Mouse (Mus musculus) layer of hippocampus, postnatal 36 days (tissue): ENCODE measurements around the gene Vmn1r49. TPM values are rescaled to one million over a fixed set of nuclear protein-coding genes. Genes with fewer than 3 reads are reported as not detected.
"Not testable (repeated sequence)": the region's sequence is repeated elsewhere in the genome, so short reads cannot be mapped to it uniquely, and the experiment has no call there.

Experiments
- DNase-seq, 2 experiments: peaks; one replicate each; pipeline ENCODE4 v3.0.0; 2022
- total RNA-seq, 2 experiments: library from RNA; stranded (reverse); gene quantifications; 2 replicates each; pipeline ENCODE4 v1.2.3; 2021

Gene Vmn1r49
- total RNA-seq = not detected

DNA sequence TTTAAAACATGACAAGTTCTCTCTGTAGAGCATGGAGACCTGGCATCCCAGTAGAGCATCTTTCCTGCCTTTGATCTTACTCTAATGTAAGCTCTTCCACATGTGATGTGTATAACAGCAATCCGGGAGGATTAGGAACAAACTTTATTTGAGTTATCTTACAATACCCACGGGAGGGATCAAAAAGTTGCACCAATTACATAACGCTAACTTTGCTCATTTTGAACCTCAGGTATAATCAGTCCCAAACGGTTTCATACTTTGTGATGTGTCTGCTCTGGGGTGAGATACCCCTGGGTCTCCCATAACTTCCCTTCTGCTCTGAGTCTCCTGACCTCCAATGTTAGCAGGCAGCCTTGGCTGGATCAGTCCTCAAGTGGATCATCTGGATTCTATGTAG is at the start of gene Vmn1r49:
TSS of gene Vmn1r49 (minus strand) at position 101 of the 400 bp plus-strand sequence.
- DNase-seq = no peak

DNA sequence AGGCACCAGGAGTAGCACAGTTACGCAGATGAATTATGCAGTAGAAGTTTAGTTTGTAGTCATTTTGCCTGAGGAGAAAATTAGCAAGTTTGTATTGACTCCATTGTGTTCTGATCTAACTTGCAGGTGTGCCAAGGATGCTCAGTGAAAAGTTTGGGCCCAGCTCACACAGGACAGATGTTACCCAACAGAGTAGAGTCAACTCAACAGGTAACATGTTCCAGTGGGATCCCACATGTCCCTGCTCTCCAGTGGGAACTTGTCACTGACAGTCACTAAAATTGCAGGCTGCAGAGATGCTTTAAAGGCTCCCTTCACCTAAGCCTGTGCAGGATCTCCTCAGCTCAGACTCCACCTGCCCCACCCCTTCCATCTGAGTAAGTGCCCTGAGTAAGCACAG is 44.0 kb upstream of the Vmn1r49 start, which contains the start of gene Vmn1r51:
TSS of gene Vmn1r51 (plus strand) at position 301 of the 400 bp plus-strand sequence.
- not testable (repeated sequence) for DNase-seq

DNA sequence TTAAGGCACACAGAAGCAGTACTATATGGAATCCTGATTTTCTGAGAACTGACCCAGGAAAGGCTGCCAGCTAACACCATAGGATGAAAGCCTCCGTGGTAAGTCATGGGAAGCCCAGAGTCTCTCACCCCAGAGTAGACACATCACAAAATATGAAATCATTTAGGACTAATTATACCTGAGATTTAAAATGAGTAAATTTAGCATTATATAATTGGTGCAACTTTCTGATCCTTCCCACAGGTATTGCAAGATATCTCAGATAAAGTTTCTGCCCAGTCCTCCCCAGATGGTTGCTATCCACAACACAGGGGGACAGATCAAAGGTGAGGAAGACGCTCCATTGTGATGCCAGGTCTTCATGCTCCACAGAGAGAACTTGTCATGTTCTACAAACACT is 22.8 kb upstream of the Vmn1r49 start, which contains the start of gene Vmn1r50:
TSS of gene Vmn1r50 (plus strand) at position 301 of the 400 bp plus-strand sequence.
- no peak for DNase-seq

DNA sequence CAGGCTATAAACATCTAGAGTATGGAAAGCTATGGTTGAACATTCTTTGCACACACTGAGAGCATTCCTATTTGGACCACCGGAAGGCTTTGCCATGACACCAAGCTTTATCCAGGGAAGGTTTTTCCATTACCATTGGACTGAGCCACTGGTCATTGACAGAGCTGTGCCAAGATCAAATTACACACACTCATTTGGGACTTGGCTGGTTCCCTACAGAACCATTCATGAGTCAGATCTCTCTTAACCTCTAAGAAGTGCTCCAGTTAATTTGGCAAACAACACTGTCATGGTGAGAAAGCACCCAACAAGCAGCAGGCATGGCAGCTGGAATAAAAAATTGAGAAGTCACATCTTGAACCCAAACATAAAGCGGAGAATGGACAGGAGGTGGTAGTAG is 22.3 kb upstream of the Vmn1r49 start:
- DNase-seq = no peak

DNA sequence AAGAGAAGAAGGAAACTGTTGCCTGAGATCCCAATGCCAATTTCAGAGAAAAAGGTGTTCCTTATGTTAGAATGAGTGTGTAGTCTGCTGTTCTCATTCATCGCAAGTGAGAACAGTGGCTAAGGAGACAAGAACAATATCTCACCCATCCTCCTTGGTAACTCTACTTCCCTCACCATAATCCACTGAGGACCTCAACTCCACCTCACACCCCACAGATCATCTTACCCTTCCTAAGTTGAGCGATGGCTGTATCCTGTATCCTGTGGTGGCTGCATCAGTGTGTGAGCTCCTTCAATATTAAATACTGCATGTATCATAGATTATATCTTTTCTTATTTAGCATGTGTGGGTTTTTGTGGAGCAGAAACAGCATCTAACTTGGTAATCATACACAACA is 41.6 kb downstream of the Vmn1r49 start, which contains the start of gene Vmn1r48:
TSS of gene Vmn1r48 (minus strand) at position 101 of the 400 bp plus-strand sequence.
- not testable (repeated sequence) for DNase-seq

Other genes with a start within 250 kb of the Vmn1r49 start
- not detected for gene Vmn1r42, start 202.1 kb downstream of the Vmn1r49 start, total RNA-seq
- gene Vmn1r43, start 202.1 kb downstream of the Vmn1r49 start, total RNA-seq = not detected
- not detected for gene Vmn1r44, start 194.8 kb downstream of the Vmn1r49 start, total RNA-seq
- gene Vmn1r45, start 137.9 kb downstream of the Vmn1r49 start, total RNA-seq = not detected
- gene Vmn1r46, start 109.2 kb downstream of the Vmn1r49 start, total RNA-seq = not detected
- not detected for gene Vmn1r47, start 62.4 kb downstream of the Vmn1r49 start, total RNA-seq
- not detected for gene Vmn1r48, start 41.7 kb downstream of the Vmn1r49 start, total RNA-seq
- gene Vmn1r50, start 22.9 kb upstream of the Vmn1r49 start, total RNA-seq = not detected
- gene Vmn1r51, start 44.1 kb upstream of the Vmn1r49 start, total RNA-seq = not detected
- gene Vmn1r52, start 96.3 kb upstream of the Vmn1r49 start, total RNA-seq = not detected
- gene V1ra8, start 124.3 kb upstream of the Vmn1r49 start, total RNA-seq = not detected
- gene Vmn1r53, start 145.9 kb upstream of the Vmn1r49 start, total RNA-seq = not detected
- not detected for gene Vmn1r54, start 167.8 kb upstream of the Vmn1r49 start, total RNA-seq
- gene BC048671, start 222.7 kb upstream of the Vmn1r49 start, total RNA-seq = not detected
- not detected for gene Chst13, start 246.7 kb upstream of the Vmn1r49 start, total RNA-seq